Mouse (Mus musculus) T-helper 2 cell (primary cell): Measurements from ENCODE around the gene Catsperg1.
"Not testable (repeated sequence)": the region's sequence is repeated elsewhere in the genome, so short reads cannot be mapped to it uniquely, and the experiment has no call there.

Experiments
- in situ Hi-C: fragments of 300-600 bp; cut with MboI, MseI; formaldehyde crosslinking; loops from one replicate; pipeline ENCODE4 v1.15.1; 2025; ENCODE audit warnings: high pct_unique_total_duplicates

Gene Catsperg1

GRCm38 (mm10) chr7:29213675-29214082 is at the start of gene Catsperg1:
Catsperg1 (minus strand) TSS chr7:29214035.
- in situ Hi-C loops: no loop called here

- in situ Hi-C loops: no loop called here
Measured at GRCm38 (mm10) chr7:29262151-29262550, 48.3 kb upstream of the Catsperg1 start.

GRCm38 (mm10) chr7:29259781-29260730 is 46.2 kb upstream of the Catsperg1 start:
- in situ Hi-C loops: no loop called here

- in situ Hi-C loops: no loop called here
Measured at GRCm38 (mm10) chr7:29257368-29257767, 43.5 kb upstream of the Catsperg1 start.

- in situ Hi-C loops: no loop called here
Measured at GRCm38 (mm10) chr7:29255875-29256274, 42.0 kb upstream of the Catsperg1 start.

- in situ Hi-C loops: no loop called here
Measured at GRCm38 (mm10) chr7:29253842-29254241, 40.0 kb upstream of the Catsperg1 start.

- in situ Hi-C loops: no loop called here
Measured at GRCm38 (mm10) chr7:29251166-29251565, 37.3 kb upstream of the Catsperg1 start.

GRCm38 (mm10) chr7:29248261-29248841 is 34.5 kb upstream of the Catsperg1 start, which contains the start of gene 2200002D01Rik:
2200002D01Rik (minus strand) TSS chr7:29248466.
- in situ Hi-C loops: no loop called here

GRCm38 (mm10) chr7:29247706-29248105 is 33.9 kb upstream of the Catsperg1 start:
- in situ Hi-C loops: no loop called here

GRCm38 (mm10) chr7:29247314-29247700 is 33.5 kb upstream of the Catsperg1 start:
- in situ Hi-C loops: no loop called here

GRCm38 (mm10) chr7:29246619-29247313 is 32.9 kb upstream of the Catsperg1 start:
- in situ Hi-C loops: no loop called here

- in situ Hi-C loops: no loop called here
Measured at GRCm38 (mm10) chr7:29246015-29246414, 32.2 kb upstream of the Catsperg1 start.

- in situ Hi-C loops: no loop called here
Measured at GRCm38 (mm10) chr7:29244732-29245416, 31.0 kb upstream of the Catsperg1 start.

- in situ Hi-C loops: no loop called here
Measured at GRCm38 (mm10) chr7:29238019-29238967, 24.5 kb upstream of the Catsperg1 start, which contains the start of gene Yif1b. Yif1b (plus strand) TSS chr7:29238329.

GRCm38 (mm10) chr7:29237596-29237995 is 23.8 kb upstream of the Catsperg1 start:
- in situ Hi-C loops: not testable (repeated sequence)

- in situ Hi-C loops: no loop called here
Measured at GRCm38 (mm10) chr7:29236593-29236992, 22.8 kb upstream of the Catsperg1 start.

GRCm38 (mm10) chr7:29234661-29235060 is 20.8 kb upstream of the Catsperg1 start:
- in situ Hi-C loops: no loop called here

- in situ Hi-C loops: no loop called here
Measured at GRCm38 (mm10) chr7:29233745-29234144, 19.9 kb upstream of the Catsperg1 start.

- in situ Hi-C loops: no loop called here
Measured at GRCm38 (mm10) chr7:29232247-29233013, 18.6 kb upstream of the Catsperg1 start, which contains the start of gene Kcnk6. Kcnk6 (minus strand) TSS chr7:29232515.
